Mouse (Mus musculus) mesoderm, embryonic 11.5 days (tissue): ENCODE measurements around the gene Gm7876.
"Not testable (repeated sequence)": the region's sequence is repeated elsewhere in the genome, so short reads cannot be mapped to it uniquely, and the experiment has no call there.

Source experiments
- DNase-seq: peaks from one replicate; pipeline ENCODE4 v3.0.0-alpha.2; 2012; ENCODE audit warnings: low read depth, low spot score

Gm7876 gene

DNA sequence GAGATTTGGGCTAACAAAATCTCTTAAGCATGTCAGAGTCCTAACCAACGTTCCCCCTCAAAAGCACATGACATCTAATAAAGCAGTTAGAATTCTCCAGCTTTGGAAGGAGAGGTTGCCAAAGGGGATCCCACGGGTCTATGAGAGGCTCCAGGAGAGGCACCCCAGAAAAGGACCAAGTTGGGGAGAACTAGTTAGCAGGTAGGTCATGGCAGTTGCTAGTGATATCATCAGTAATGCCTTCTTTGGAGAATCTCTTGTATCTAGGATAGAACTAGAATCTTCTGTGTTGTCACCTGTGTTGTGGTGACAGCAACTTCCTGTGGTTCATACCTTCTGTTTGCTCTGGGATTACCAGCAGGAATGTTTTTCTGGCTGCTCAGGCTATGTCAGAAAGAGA is at the start of gene Gm7876:
Gene Gm7876 (plus strand): TSS at position 301 of the 400 bp plus-strand sequence.
- DNase-seq: not testable (repeated sequence)

DNA sequence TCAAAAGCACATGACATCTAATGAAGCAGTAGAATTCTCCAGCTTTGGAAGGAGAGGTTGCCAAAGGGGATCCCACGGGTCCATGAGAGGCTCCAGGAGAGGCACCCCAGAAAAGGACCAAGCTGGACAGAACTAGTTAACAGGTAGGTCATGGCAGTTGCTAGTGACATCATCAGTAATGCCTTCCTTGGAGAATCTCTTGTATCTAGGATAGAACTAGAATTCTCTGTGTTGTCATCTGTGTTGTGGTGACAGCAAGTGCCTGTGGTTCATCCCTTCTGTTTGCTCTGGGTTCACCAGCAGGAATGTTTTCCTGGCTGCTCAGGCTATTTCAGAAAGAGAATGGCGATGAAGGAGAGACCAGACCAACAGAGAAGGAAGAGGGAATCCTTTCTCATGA is 45.1 kb upstream of the Gm7876 start, which contains the start of gene Gm3239:
Gene Gm3239 (plus strand): TSS at position 301 of the 400 bp plus-strand sequence.
- not testable (repeated sequence) for DNase-seq

DNA sequence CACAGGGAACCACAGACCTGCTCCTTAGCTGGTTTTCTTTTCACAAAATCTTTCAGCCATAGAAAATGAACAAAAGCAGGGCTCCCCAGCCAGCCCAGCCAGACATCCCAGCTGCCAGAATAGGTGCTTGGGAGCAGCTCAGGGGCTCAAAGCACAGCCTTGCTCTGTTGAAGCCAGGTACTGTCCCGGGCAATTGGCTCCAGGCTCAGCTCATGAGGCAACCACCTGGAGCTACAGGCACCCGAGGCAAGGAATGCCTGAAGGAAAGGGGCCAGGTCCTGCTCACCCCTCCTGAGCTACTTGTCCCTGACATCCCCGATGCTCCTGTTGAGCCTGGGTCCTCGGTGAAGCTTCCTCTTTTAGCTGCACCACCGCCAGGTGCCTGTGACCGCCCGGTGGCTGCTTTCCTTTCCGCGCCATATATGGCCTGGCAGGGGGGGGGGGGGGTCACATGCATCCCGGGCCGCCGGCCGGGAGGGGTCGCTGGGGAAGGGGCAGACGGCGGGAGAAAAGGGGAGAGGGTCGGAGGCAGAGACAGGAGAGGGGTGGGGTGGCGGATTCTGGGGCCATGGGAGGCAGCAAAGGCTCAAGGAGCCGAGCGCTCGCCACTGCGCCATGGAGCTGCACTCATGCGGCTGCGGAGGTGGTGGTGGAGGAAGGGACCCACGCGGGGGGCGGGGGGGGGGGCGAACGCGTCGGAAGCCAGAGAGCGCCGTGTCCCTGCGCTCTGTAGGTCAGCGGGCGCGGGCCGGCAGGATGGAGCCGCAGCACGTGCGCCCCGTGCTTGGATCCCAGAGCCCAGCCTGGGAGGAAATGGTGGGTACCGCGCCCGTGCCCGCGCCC is 17.2 kb downstream of the Gm7876 start, which contains the start of gene Gm3252:
Gene Gm3252 (plus strand): TSS at position 738 of the 843 bp plus-strand sequence.
- peak; percentile 1 for DNase-seq
